Mouse (Mus musculus) E14TG2a.4 (cell line): Measurements from ENCODE around the gene Spred2.

Source experiments
- CTCF ChIP-seq: conservative IDR thresholded peaks from 2 replicates; pipeline ENCODE4 v1.5.1; 2014; ENCODE audit warnings: low read length
- NANOG ChIP-seq: IDR thresholded peaks from 2 replicates; pipeline ENCODE4 v1.6.1; 2014; ENCODE audit warnings: borderline replicate concordance, low read length, mixed read lengths
- POU5F1 ChIP-seq: IDR thresholded peaks from 2 replicates; pipeline ENCODE4 v1.6.1; 2014; ENCODE audit warnings: low read length, borderline replicate concordance

GRCm38 (mm10) chr11:19932983-19933511, 8.9 kb downstream of the Spred2 start:
- no peak for TF ChIP-seq CTCF
- TF ChIP-seq NANOG = no peak
- no peak for TF ChIP-seq POU5F1
